Mouse (Mus musculus): ENCODE measurements at regions not wholly inside any gene's neighbourhood (a gene's known extent, or its start where the extent isn't known, plus 50 kb on each side); places are given as distances from the start of the nearest gene placed in this dataset.

DNA sequence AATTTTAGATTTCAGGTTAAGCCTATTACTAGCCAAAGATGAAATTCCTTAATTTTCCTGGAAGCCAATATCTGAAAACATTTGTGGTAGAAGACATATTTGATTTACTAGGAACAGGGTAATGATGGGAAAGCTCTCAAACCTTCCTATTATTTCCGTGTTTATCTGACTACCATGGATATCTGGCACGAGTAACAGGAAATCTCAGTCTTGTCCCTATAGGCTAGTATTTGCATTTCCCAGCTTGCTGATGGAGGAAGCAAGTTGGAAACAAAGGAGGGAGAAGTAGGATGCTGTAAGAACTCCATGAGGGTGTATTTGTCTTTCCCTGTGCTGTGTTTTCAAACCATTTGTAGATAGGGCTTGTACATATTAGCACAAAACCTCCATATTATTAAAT is 264.5 kb upstream of the Gm12728 start:
- TF ChIP-seq CTCF (IDR thresholded peaks at IDR 0.05; ENCODE audit: control insufficient read depth, insufficient read depth, insufficient replicate concordance, low read depth, low read length), result no peak
- TF ChIP-seq POLR2A (IDR thresholded peaks at IDR 0.05; ENCODE audit: control insufficient read depth, low read depth, low read length), result no peak

Data from testis, adult 2 months (tissue).